Mouse (Mus musculus) limb, embryonic 15.5 days (tissue): Measurements from ENCODE around the gene Cfap45. TPM values are rescaled to one million over a fixed set of nuclear protein-coding genes. Genes with fewer than 3 reads are reported as not detected.

Experiments
- ATAC-seq: fragments of 200-750 bp; cut with Nextera tagmentation; 2 replicates; pipeline ENCODE4 v1.8.0; 2017; ENCODE audit warnings: low read depth, moderate TSS enrichment; ENCODE audit not compliant: insufficient number of reproducible peaks, low FRiP score, low TSS enrichment
- H3K27ac ChIP-seq: fragments of 300-500 bp; sonication (generic); 2 replicates; pipeline ENCODE4 v1.5.1; 2015; ENCODE audit warnings: moderate library complexity, mild to moderate bottlenecking, inconsistent platforms
- H3K27me3 ChIP-seq: fragments of 300-500 bp; sonication (generic); 2 replicates; pipeline ENCODE4 v1.6.1; 2015; ENCODE audit warnings: inconsistent platforms
- H3K36me3 ChIP-seq: fragments of 300-500 bp; sonication (generic); 2 replicates; pipeline ENCODE4 v1.6.1; 2015; ENCODE audit warnings: inconsistent platforms
- H3K4me1 ChIP-seq: fragments of 300-500 bp; sonication (generic); 2 replicates; pipeline ENCODE4 v1.6.1; 2015; ENCODE audit warnings: inconsistent platforms
- H3K4me2 ChIP-seq: fragments of 300-500 bp; sonication (generic); 2 replicates; pipeline ENCODE4 v1.6.1; 2015; ENCODE audit warnings: mild to moderate bottlenecking, inconsistent platforms
- H3K4me3 ChIP-seq: fragments of 300-500 bp; sonication (generic); 2 replicates; pipeline ENCODE4 v1.5.1; 2015; ENCODE audit warnings: mild to moderate bottlenecking, inconsistent platforms
- H3K9ac ChIP-seq: fragments of 300-500 bp; sonication (generic); 2 replicates; pipeline ENCODE4 v1.6.1; 2015; ENCODE audit warnings: inconsistent platforms
- H3K9me3 ChIP-seq: fragments of 300-500 bp; sonication (generic); 2 replicates; pipeline ENCODE4 v1.6.1; 2016; ENCODE audit warnings: inconsistent platforms
- WGBS: fragments of 180-500 bp; shearing (Covaris S2); methylation state at CpG from one replicate; pipeline ENCODE4 v1.1.7; 2015; 5-methylcytosine and 5-hydroxymethylcytosine counted together
- polyA plus RNA-seq: library from polyadenylated mRNA; unstranded; fragments of >200 nt; fragmentation: Nextera tagmentation; extraction: Ambion mirVana; gene quantifications from 2 replicates; pipeline ENCODE4 v1.2.1, GENCODE M21; 2015

Cfap45 gene
- polyA plus RNA-seq, 1 experiment from 2014 or later: 2.2 TPM

GRCm38 (mm10) chr1:172582436-172582835 lies 61.8 kb downstream of the Cfap45 start:
- no peak overlapping the region for H3K4me2 ChIP-seq
- no peak overlapping the region for H3K9ac ChIP-seq
- peaks cover 23% of the 10 kb centered on the region; the same call in 1 of the 2 replicates for H3K27me3 ChIP-seq
- H3K27ac ChIP-seq: no peak overlapping the region
- 51% methylated on average over 8 of the region's 8 CpGs for WGBS
- no peaks in the 10 kb centered on the region for H3K9me3 ChIP-seq
- no peaks in the 10 kb centered on the region for H3K4me1 ChIP-seq
- no peaks in the 10 kb centered on the region for H3K36me3 ChIP-seq
- no peak overlapping the region for H3K4me3 ChIP-seq
- ATAC-seq: no peak

- no peaks in the 10 kb centered on the region for H3K4me1 ChIP-seq
- H3K36me3 ChIP-seq: no peaks in the 10 kb centered on the region
- no peak overlapping the region for H3K27ac ChIP-seq
- no peak for ATAC-seq
- 80% methylated on average over 6 of the region's 6 CpGs for WGBS
- H3K27me3 ChIP-seq: peaks cover 23% of the 10 kb centered on the region; the same call in 1 of the 2 replicates
- no peak overlapping the region for H3K4me2 ChIP-seq
- H3K4me3 ChIP-seq: no peak overlapping the region
- H3K9me3 ChIP-seq: no peaks in the 10 kb centered on the region
- H3K9ac ChIP-seq: no peak overlapping the region
Measured at GRCm38 (mm10) chr1:172584271-172584670, 63.7 kb downstream of the Cfap45 start.

- H3K27ac ChIP-seq: no peak overlapping the region
- H3K4me2 ChIP-seq: no peak overlapping the region
- no peaks in the 10 kb centered on the region for H3K36me3 ChIP-seq
- WGBS: 43% methylated on average over 4 of the region's 4 CpGs
- H3K4me3 ChIP-seq: no peak overlapping the region
- no peak overlapping the region for H3K9ac ChIP-seq
- ATAC-seq: no peak
- H3K4me1 ChIP-seq: no peaks in the 10 kb centered on the region
- peaks cover 23% of the 10 kb centered on the region; the same call in 1 of the 2 replicates for H3K27me3 ChIP-seq
- no peaks in the 10 kb centered on the region for H3K9me3 ChIP-seq
Measured at GRCm38 (mm10) chr1:172585026-172585425, 64.4 kb downstream of the Cfap45 start.

GRCm38 (mm10) chr1:172585612-172586567 lies 65.3 kb downstream of the Cfap45 start:
- 33% methylated on average over 26 of the region's 26 CpGs for WGBS
- H3K27me3 ChIP-seq: peaks cover 23% of the 10 kb centered on the region; the same call in 1 of the 2 replicates

GRCm38 (mm10) chr1:172590385-172590784 lies 69.8 kb downstream of the Cfap45 start, which contains the start of gene Slamf8:
Gene Slamf8, minus strand, starts transcription at chr1:172590568.
- 66% methylated on average over 7 of the region's 7 CpGs for WGBS
- Histone ChIP-seq H3K27me3 (peaks cover 10% of the 10 kb centered on the region; the same call in 1 of the 2 replicates), H3K9me3 (no peaks in the 10 kb centered on the region), H3K36me3 (no peaks in the 10 kb centered on the region), H3K4me3 (no peak within 1 kb of the TSS), H3K4me1 (no peaks in the 10 kb centered on the region), H3K27ac (no peak within 1 kb of the TSS), H3K4me2 (no peak within 1 kb of the TSS), H3K9ac (no peak within 1 kb of the TSS)
- ATAC-seq: no peak

More at GRCm38 (mm10) chr1:172585612-172586567, 65.3 kb downstream of the Cfap45 start:
- Histone ChIP-seq H3K4me1 (no peaks in the 10 kb centered on the region), H3K9ac (no peak overlapping the region), H3K27ac (no peak overlapping the region), H3K4me3 (no peak overlapping the region), H3K9me3 (no peaks in the 10 kb centered on the region), H3K4me2 (no peak overlapping the region), H3K36me3 (no peaks in the 10 kb centered on the region)
- no peak for ATAC-seq

GRCm38 (mm10) chr1:172593321-172593720 lies 72.7 kb downstream of the Cfap45 start:
- H3K4me2 ChIP-seq: no peak overlapping the region
- H3K9me3 ChIP-seq: no peaks in the 10 kb centered on the region
- no peaks in the 10 kb centered on the region for H3K4me1 ChIP-seq
- no peak for ATAC-seq
- WGBS: 68% methylated on average over 3 of the region's 3 CpGs
- no peak overlapping the region for H3K9ac ChIP-seq
- H3K27me3 ChIP-seq: no peaks in the 10 kb centered on the region
- no peak overlapping the region for H3K27ac ChIP-seq
- no peak overlapping the region for H3K4me3 ChIP-seq
- H3K36me3 ChIP-seq: no peaks in the 10 kb centered on the region

- H3K27me3 ChIP-seq: no peaks in the 10 kb centered on the region
- H3K27ac ChIP-seq: no peak overlapping the region
- WGBS: 79% methylated on average over 2 of the region's 2 CpGs
- H3K4me1 ChIP-seq: no peaks in the 10 kb centered on the region
- no peak for ATAC-seq
- no peaks in the 10 kb centered on the region for H3K36me3 ChIP-seq
- no peaks in the 10 kb centered on the region for H3K9me3 ChIP-seq
- H3K4me3 ChIP-seq: no peak overlapping the region
- H3K9ac ChIP-seq: no peak overlapping the region
- no peak overlapping the region for H3K4me2 ChIP-seq
Measured at GRCm38 (mm10) chr1:172593956-172594355, 73.4 kb downstream of the Cfap45 start.

- H3K4me2 ChIP-seq: no peak overlapping the region
- ATAC-seq: no peak
- no peaks in the 10 kb centered on the region for H3K9me3 ChIP-seq
- H3K27ac ChIP-seq: no peak overlapping the region
- H3K36me3 ChIP-seq: no peaks in the 10 kb centered on the region
- H3K9ac ChIP-seq: no peak overlapping the region
- H3K4me1 ChIP-seq: no peaks in the 10 kb centered on the region
- no peaks in the 10 kb centered on the region for H3K27me3 ChIP-seq
- no peak overlapping the region for H3K4me3 ChIP-seq
Measured at GRCm38 (mm10) chr1:172594495-172594894, 73.9 kb downstream of the Cfap45 start.

Other genes with a start within 250 kb of the Cfap45 start
- 5.0 and 8.4 TPM in 2 replicates for gene Atp1a2, start 222.7 kb upstream of the Cfap45 start, polyA plus RNA-seq
- gene Kcnj9, start 191.5 kb upstream of the Cfap45 start, polyA plus RNA-seq: 0.04 and 0.09 TPM in 2 replicates
- 0.04 and 0.05 TPM in 2 replicates for gene Kcnj10, start 179.6 kb upstream of the Cfap45 start, polyA plus RNA-seq
- 4.9 and 5.2 TPM in 2 replicates for gene Pigm, start 144.3 kb upstream of the Cfap45 start, polyA plus RNA-seq
- gene Slamf9, start 45.4 kb upstream of the Cfap45 start, polyA plus RNA-seq: 0.47 and 0.52 TPM in 2 replicates
- gene Igsf9, start 39.0 kb upstream of the Cfap45 start, polyA plus RNA-seq: 39.6 and 41.0 TPM in 2 replicates
- 233 and 277 TPM in 2 replicates for gene Tagln2, start 20.8 kb upstream of the Cfap45 start, polyA plus RNA-seq
- 3.7 and 3.8 TPM in 2 replicates for gene Vsig8, start 35.1 kb downstream of the Cfap45 start, polyA plus RNA-seq
- gene Slamf8, start 69.8 kb downstream of the Cfap45 start, polyA plus RNA-seq: 0.11 and 0.12 TPM in 2 replicates
- 0.27 and 0.52 TPM in 2 replicates for gene Fcrl6, start 81.8 kb downstream of the Cfap45 start, polyA plus RNA-seq
- gene Dusp23, start 112.2 kb downstream of the Cfap45 start, polyA plus RNA-seq: 11.0 and 12.9 TPM in 2 replicates
- gene Crp, start 177.3 kb downstream of the Cfap45 start, polyA plus RNA-seq: 0.19 TPM in 1 of 2 replicates, not detected in the other